In the genomic region with DNA sequence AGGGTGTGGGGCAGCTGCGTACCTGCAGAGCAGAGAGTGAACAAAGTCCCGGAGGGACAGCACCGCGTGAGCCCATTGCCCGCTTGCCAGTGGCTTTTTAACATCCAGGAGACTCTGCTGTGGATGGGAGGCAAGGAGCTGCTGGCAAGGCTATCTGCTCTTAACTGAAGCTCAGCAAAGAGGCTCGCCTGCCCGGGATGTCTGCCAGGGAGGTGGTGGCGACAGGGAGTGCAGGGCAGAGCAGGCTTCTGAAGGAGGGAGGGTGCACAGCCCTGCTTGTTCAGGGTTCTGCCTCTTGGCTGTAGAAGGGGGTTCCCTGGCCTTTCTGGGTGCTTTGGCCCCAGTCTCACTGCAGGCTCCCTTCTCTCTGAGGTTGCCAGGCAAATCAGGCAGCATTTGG, we compare ENCODE assay signal across 9 mouse cellular contexts. TPM values are rescaled to one million over a fixed set of nuclear protein-coding genes. Genes with fewer than 3 reads are reported as not detected.
DNase-seq lines count a peak whose midpoint lies in the region; ATAC-seq lines count a peak whose summit lies in the region.
"Had no signal": no experiment of that assay in that cellular context is flagged by ENCODE, and none has a peak within 500 bp of the region (broad histone marks: within the 10 kb centered on the region; RNA-seq: fewer than 3 reads in every experiment).

No protein-coding gene starts in this region.

- intact Hi-C loops in left cerebral cortex, postnatal 14 days (cut with DNase I), result no loop called here

- no peak for DNase-seq in frontal cortex, postnatal 25 days (ENCODE audit: low spot score in 2 of 2)
- peak; percentile 88 for DNase-seq in adrenal gland, adult 2 months
- peak; percentile 65 to 68 for DNase-seq in frontal cortex, postnatal 10 days (ENCODE audit: low spot score in 2 of 2)
- peak; percentile 57 to 70 for DNase-seq in left cerebral cortex, postnatal 14 days (ENCODE audit: low spot score in 2 of 2)
- no peak for DNase-seq in kidney, adult 18-20 months
- no peak for DNase-seq in kidney, adult 8-10 months
- DNase-seq: lung, embryonic 14.5 days had no signal

- ATAC-seq in frontal cortex, adult (ENCODE audit: low TSS enrichment), result peak; percentile 64
- ATAC-seq in erythroblast, adult 5-6 weeks (replicated peaks; ENCODE audit: low FRiP score, poor library complexity, severe bottlenecking), result no peak

RNA-seq across cellular contexts. Expression of a gene that starts 50.4 kb away (rescaled TPM):
- 1 to 10 TPM; 1.5 to 3.3 TPM for total RNA-seq in adrenal gland, adult 2 months (2021)
- polyA plus RNA-seq in adrenal gland, adult 2 months (2012; rRNA removed), result 2.9 and 3.1 TPM in 2 replicates
- 100 to 1,000 TPM in 1 of 2 experiments, 10 to 100 TPM in 1; 97.6 to 105 TPM for total RNA-seq in left cerebral cortex, postnatal 14 days (2021)
- total RNA-seq in erythroblast, adult 5-6 weeks (2015; ENCODE audit: low replicate concordance), result not detected in 2 replicates
- total RNA-seq in erythroblast, adult 5-6 weeks (2017; ENCODE audit: low replicate concordance), result not detected in 2 replicates

Comparison
In these comparisons a context has a peak if more than half of its experiments do, and no peak if none do; other contexts are left out.
1. DNase-seq: peak in adrenal gland, adult 2 months (single experiment), frontal cortex, postnatal 10 days (2 of 2) and left cerebral cortex, postnatal 14 days (2 of 2); none in frontal cortex, postnatal 25 days (0 of 2), kidney, adult 18-20 months (single experiment) and kidney, adult 8-10 months (0 of 2).
2. RNA of a gene that starts 50.4 kb away (total RNA-seq): 97.6 to 105 TPM in left cerebral cortex, postnatal 14 days; 1.5 to 3.3 TPM in adrenal gland, adult 2 months and not detected in erythroblast, adult 5-6 weeks; every median in the first group is over 10 times any median in the second.